Mouse (Mus musculus) layer of hippocampus, postnatal 10 days (tissue): ENCODE results near the gene Col8a2. TPM values are rescaled to one million over a fixed set of nuclear protein-coding genes. Genes with fewer than 3 reads are reported as not detected.

Experiments
- DNase-seq, 2 experiments: peaks; one replicate each; pipeline ENCODE4 v3.0.0; 2021; ENCODE audit warnings: low spot score in 2 of 2
- total RNA-seq, 2 experiments: library from RNA; stranded (reverse); gene quantifications; 2 replicates each; pipeline ENCODE4 v1.2.3; 2021

Col8a2 gene
- total RNA-seq, 2 experiments from 2014 or later = 1.6 to 3.6 TPM

GRCm38 (mm10) chr4:126326036-126326435 lies 39.4 kb downstream of the Col8a2 start:
- DNase-seq = no peak

GRCm38 (mm10) chr4:126330295-126330694 lies 43.7 kb downstream of the Col8a2 start:
- DNase-seq = no peak

GRCm38 (mm10) chr4:126331751-126332150 lies 45.2 kb downstream of the Col8a2 start:
- no peak for DNase-seq

- DNase-seq = no peak
Measured at GRCm38 (mm10) chr4:126332358-126332757, 45.8 kb downstream of the Col8a2 start.

- DNase-seq = no peak
Measured at GRCm38 (mm10) chr4:126339461-126339860, 52.9 kb downstream of the Col8a2 start.

GRCm38 (mm10) chr4:126343451-126343850 lies 56.9 kb downstream of the Col8a2 start:
- DNase-seq = no peak

DNA sequence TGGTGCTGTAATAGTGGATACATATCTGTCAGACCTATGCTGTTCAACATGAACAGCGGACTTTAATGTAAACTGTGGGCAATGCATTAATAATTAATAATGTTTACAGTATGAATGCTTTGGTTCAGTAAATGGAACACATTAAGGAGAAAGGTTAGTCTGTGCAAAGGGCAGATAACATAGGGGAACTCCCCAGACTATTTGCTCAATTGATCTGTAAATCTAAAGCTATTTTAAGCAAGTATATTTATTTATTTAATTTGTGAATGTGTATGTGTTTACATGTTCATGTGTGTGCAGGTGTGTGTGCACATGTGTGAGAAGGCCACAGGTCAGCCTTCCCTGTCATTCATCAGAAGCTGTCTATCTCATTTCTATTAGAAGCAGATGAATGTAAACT lies 73.5 kb downstream of the Col8a2 start:
- DNase-seq = no peak

Other genes starting within 250 kb of the Col8a2 start
- 10 to 100 TPM; 53.6 to 55.7 TPM for gene Mrps15, start 239.9 kb upstream of the Col8a2 start, total RNA-seq
- 10 to 100 TPM; 43.2 to 53.0 TPM for gene Oscp1, start 228.2 kb upstream of the Col8a2 start, total RNA-seq
- gene Lsm10, start 190.2 kb upstream of the Col8a2 start, total RNA-seq = 10 to 100 TPM; 15.6 TPM
- gene Stk40, start 182.8 kb upstream of the Col8a2 start, total RNA-seq = 10 to 100 TPM; 19.7 to 20.7 TPM
- gene Eva1b, start 139.0 kb upstream of the Col8a2 start, total RNA-seq = 10 to 100 TPM in 1 of 2 experiments, 1 to 10 TPM in 1; 6.7 to 10.4 TPM
- 1 to 10 TPM; 1.0 to 1.1 TPM for gene Sh3d21, start 123.3 kb upstream of the Col8a2 start, total RNA-seq
- gene Thrap3, start 84.0 kb upstream of the Col8a2 start, total RNA-seq = 100 to 1,000 TPM; 141 to 144 TPM
- gene Map7d1, start 30.4 kb upstream of the Col8a2 start, total RNA-seq = 100 to 1,000 TPM; 204 to 206 TPM
- gene Trappc3, start 24.5 kb upstream of the Col8a2 start, total RNA-seq = 10 to 100 TPM; 94.9 to 95.2 TPM
- 10 to 100 TPM; 28.3 to 28.4 TPM for gene Adprhl2, start 34.9 kb downstream of the Col8a2 start, total RNA-seq
- 1 to 10 TPM; 2.0 to 3.0 TPM for gene Tekt2, start 38.9 kb downstream of the Col8a2 start, total RNA-seq
- gene Ago3, start 142.8 kb downstream of the Col8a2 start, total RNA-seq = 10 to 100 TPM; 29.0 to 36.1 TPM
- 10 to 100 TPM; 80.6 to 83.2 TPM for gene Ago1, start 181.8 kb downstream of the Col8a2 start, total RNA-seq
- 1 to 10 TPM; 6.9 to 8.4 TPM for gene Ago4, start 246.7 kb downstream of the Col8a2 start, total RNA-seq